Mouse (Mus musculus) monocyte, adult 5-6 weeks (primary cell): Measurements from ENCODE around the gene Ap1ar. TPM values are rescaled to one million over a fixed set of nuclear protein-coding genes. Genes with fewer than 3 reads are reported as not detected.

Experiments used
- ATAC-seq: fragments of 153-309, 156-312 bp; replicated peaks from 2 replicates; pipeline ENCODE4 v1.8.0; 2017; ENCODE audit warnings: mild to moderate bottlenecking; ENCODE audit not compliant: low TSS enrichment, insufficient number of reproducible peaks, severe bottlenecking, poor library complexity, low FRiP score
- total RNA-seq: library from RNA; stranded (forward); fragments of 200-1000, 200-491, 200-594 nt; gene quantifications from 3 replicates; pipeline ENCODE4 v1.2.3, GENCODE M21; 2017

Ap1ar gene
- total RNA-seq, 1 experiment from 2014 or later: 48.1 TPM

- no peak for ATAC-seq
Observed at GRCm38 (mm10) chr3:127843941-127844327, 6.6 kb upstream of the Ap1ar start.

GRCm38 (mm10) chr3:127843324-127843940 is 6.1 kb upstream of the Ap1ar start:
- no peak for ATAC-seq

GRCm38 (mm10) chr3:127841926-127842325 is 4.6 kb upstream of the Ap1ar start:
- no peak for ATAC-seq

GRCm38 (mm10) chr3:127837972-127838644 is 785 bp upstream of the Ap1ar start:
- no peak for ATAC-seq

- ATAC-seq: no peak
Observed at GRCm38 (mm10) chr3:127836798-127837153, 547 bp downstream of the Ap1ar start.

GRCm38 (mm10) chr3:127835594-127835993 is 1.7 kb downstream of the Ap1ar start:
- ATAC-seq: no peak

GRCm38 (mm10) chr3:127834040-127834439 is 3.3 kb downstream of the Ap1ar start:
- no peak for ATAC-seq

- ATAC-seq: no peak
Observed at GRCm38 (mm10) chr3:127831079-127831478, 6.2 kb downstream of the Ap1ar start.

- ATAC-seq: no peak
Observed at GRCm38 (mm10) chr3:127830183-127830582, 7.1 kb downstream of the Ap1ar start.

GRCm38 (mm10) chr3:127827123-127827522 is 10.2 kb downstream of the Ap1ar start:
- ATAC-seq: no peak

GRCm38 (mm10) chr3:127826503-127826902 is 10.8 kb downstream of the Ap1ar start:
- no peak for ATAC-seq

- 0 out of 2 replicates have a peak, but pooled peaks have one; percentile 31 for ATAC-seq
Observed at GRCm38 (mm10) chr3:127823886-127824863, 13.1 kb downstream of the Ap1ar start.

- no peak for ATAC-seq
Observed at GRCm38 (mm10) chr3:127821209-127821608, 16.1 kb downstream of the Ap1ar start.

GRCm38 (mm10) chr3:127820400-127820799 is 16.9 kb downstream of the Ap1ar start:
- no peak for ATAC-seq

- ATAC-seq: no peak
Observed at GRCm38 (mm10) chr3:127818694-127819663, 18.3 kb downstream of the Ap1ar start.

GRCm38 (mm10) chr3:127817120-127817683 is 20.1 kb downstream of the Ap1ar start:
- ATAC-seq: no peak

GRCm38 (mm10) chr3:127809103-127809502 is 28.2 kb downstream of the Ap1ar start:
- no peak for ATAC-seq

GRCm38 (mm10) chr3:127807846-127808245 is 29.5 kb downstream of the Ap1ar start:
- no peak for ATAC-seq
